Mouse (Mus musculus): ENCODE measurements at regions not wholly inside any gene's neighbourhood (a gene's known extent, or its start where the extent isn't known, plus 50 kb on each side); places are given as distances from the start of the nearest gene placed in this dataset.

GRCm38 (mm10) chr10:87432306-87432705, 61.2 kb downstream of the Ascl1 start:
- no peak for DNase-seq

- no peak for DNase-seq
These were observed 73.5 kb downstream of the Ascl1 start for GRCm38 (mm10) chr10:87419940-87420385.

- DNase-seq = no peak
These were observed 74.1 kb downstream of the Ascl1 start for GRCm38 (mm10) chr10:87419245-87419939.

GRCm38 (mm10) chr10:87394296-87394921, 99.1 kb downstream of the Ascl1 start:
- DNase-seq = no peak

- no peak for DNase-seq
These were observed 104.3 kb downstream of the Ascl1 start for GRCm38 (mm10) chr10:87389148-87389547.

- no peak for DNase-seq
These were observed 108.2 kb downstream of the Ascl1 start for GRCm38 (mm10) chr10:87385276-87385675.

GRCm38 (mm10) chr10:87384606-87385206, 108.8 kb downstream of the Ascl1 start:
- no peak for DNase-seq

- no peak for DNase-seq
These were observed 141.9 kb downstream of the Ascl1 start for GRCm38 (mm10) chr10:87351400-87352172.

- no peak for DNase-seq
These were observed 142.4 kb downstream of the Ascl1 start for GRCm38 (mm10) chr10:87351079-87351399.

- no peak for DNase-seq
These were observed 158.3 kb downstream of the Ascl1 start for GRCm38 (mm10) chr10:87335176-87335575.

- DNase-seq = no peak
These were observed 160.1 kb downstream of the Ascl1 start for GRCm38 (mm10) chr10:87333311-87333710.

- no peak for DNase-seq
These were observed 164.0 kb downstream of the Ascl1 start for GRCm38 (mm10) chr10:87329471-87329870.

- DNase-seq = peak; percentile 7
These were observed 167.7 kb downstream of the Ascl1 start for GRCm38 (mm10) chr10:87325769-87326168.

- no peak for DNase-seq
These were observed 168.3 kb downstream of the Ascl1 start for GRCm38 (mm10) chr10:87325143-87325542.

- no peak for DNase-seq
These were observed 183.8 kb downstream of the Ascl1 start for GRCm38 (mm10) chr10:87309601-87310062.

GRCm38 (mm10) chr10:87308815-87309396, 184.6 kb downstream of the Ascl1 start:
- no peak for DNase-seq

GRCm38 (mm10) chr10:87297166-87297565, 196.3 kb downstream of the Ascl1 start:
- DNase-seq = no peak

- no peak for DNase-seq
These were observed 200.1 kb downstream of the Ascl1 start for GRCm38 (mm10) chr10:87293317-87293716.

- DNase-seq = no peak
These were observed 206.6 kb downstream of the Ascl1 start for GRCm38 (mm10) chr10:87286831-87287230.

GRCm38 (mm10) chr10:87284296-87284695, 209.2 kb downstream of the Ascl1 start:
- no peak for DNase-seq
